Mouse (Mus musculus) hindbrain, embryonic 16.5 days (tissue): Measurements from ENCODE around the gene Klf11. TPM values are rescaled to one million over a fixed set of nuclear protein-coding genes. Genes with fewer than 3 reads are reported as not detected.

Experiments used
- ATAC-seq: fragments of 200-750 bp; cut with Nextera tagmentation; 2 replicates; pipeline ENCODE4 v1.8.0; 2017; ENCODE audit warnings: moderate TSS enrichment, moderate library complexity
- H3K27ac ChIP-seq: fragments of 300-500 bp; sonication (generic); 2 replicates; pipeline ENCODE4 v1.5.1; 2014; ENCODE audit warnings: low read depth, mild to moderate bottlenecking, control low read depth, low read length, moderate library complexity
- H3K27me3 ChIP-seq: fragments of 300-500 bp; sonication (generic); replicated peaks from 2 replicates; pipeline ENCODE4 v1.6.1; 2014; ENCODE audit warnings: low read length; ENCODE audit not compliant: control insufficient read depth, insufficient read depth
- H3K36me3 ChIP-seq: fragments of 300-500 bp; sonication (generic); 2 replicates; pipeline ENCODE4 v1.6.1; 2014; ENCODE audit warnings: mild to moderate bottlenecking, low read length, moderate library complexity, mixed read lengths; ENCODE audit not compliant: control insufficient read depth, insufficient read depth
- H3K4me1 ChIP-seq: fragments of 300-500 bp; sonication (generic); 2 replicates; pipeline ENCODE4 v1.6.1; 2014; ENCODE audit warnings: low read depth, low read length; ENCODE audit not compliant: control insufficient read depth, insufficient read depth
- H3K4me2 ChIP-seq: fragments of 300-500 bp; sonication (generic); 2 replicates; pipeline ENCODE4 v1.6.1; 2014; ENCODE audit warnings: mild to moderate bottlenecking, low read length, control low read depth, moderate library complexity
- H3K4me3 ChIP-seq: fragments of 300-500 bp; sonication (generic); 2 replicates; pipeline ENCODE4 v1.5.1; 2014; ENCODE audit warnings: mild to moderate bottlenecking, low read length, control low read depth, moderate library complexity
- H3K9ac ChIP-seq: fragments of 300-500 bp; sonication (generic); 2 replicates; pipeline ENCODE4 v1.6.1; 2014; ENCODE audit warnings: low read depth, mild to moderate bottlenecking, control low read depth, low read length, moderate library complexity
- H3K9me3 ChIP-seq: fragments of 300-500 bp; sonication (generic); 2 replicates; pipeline ENCODE4 v1.6.1; 2014; ENCODE audit warnings: mild to moderate bottlenecking, low read length, moderate library complexity; ENCODE audit not compliant: control insufficient read depth
- WGBS: fragments of 180-500 bp; shearing (Covaris S2); extraction: QIAGEN DNeasy Blood & Tissue Kit; methylation state at CpG from one replicate; pipeline ENCODE4 v1.1.7; 2014; 5-methylcytosine and 5-hydroxymethylcytosine counted together
- polyA plus RNA-seq: library from polyadenylated mRNA; unstranded; fragments of >200 nt; fragmentation: Nextera tagmentation; extraction: Ambion mirVana; gene quantifications from 2 replicates; pipeline ENCODE4 v1.2.1, GENCODE M21; 2015

Klf11 gene
- polyA plus RNA-seq, 1 experiment from 2014 or later, result 14.9 TPM

DNA sequence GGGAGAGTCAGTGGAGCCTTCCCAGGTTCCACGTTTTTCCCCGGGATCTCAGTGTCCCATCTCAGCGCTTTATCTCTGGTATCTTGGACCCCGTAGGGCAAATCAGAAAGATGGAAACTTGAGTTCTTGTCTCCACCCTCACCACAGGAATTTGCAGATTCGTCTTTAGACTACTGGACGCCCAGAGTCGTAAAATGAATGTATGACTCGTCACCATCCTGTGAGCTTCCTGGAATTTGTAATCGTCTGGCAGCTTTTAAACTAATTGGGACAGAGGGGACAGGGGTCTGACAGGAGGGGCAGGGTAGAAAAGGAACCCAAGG, 56.4 kb downstream of the Klf11 start:
- no peak for ATAC-seq
- no peaks in the 10 kb centered on the region for H3K36me3 ChIP-seq
- H3K4me3 ChIP-seq, result peak overlapping the region; percentile 86
- no peak overlapping the region for H3K27ac ChIP-seq
- WGBS, result 0% methylated on average over 9 of the region's 9 CpGs
- peaks cover 2% of the 10 kb centered on the region; the same call in 1 of the 2 replicates for H3K27me3 ChIP-seq
- peaks cover 19% of the 10 kb centered on the region for H3K4me1 ChIP-seq
- H3K9me3 ChIP-seq, result no peaks in the 10 kb centered on the region
- H3K4me2 ChIP-seq, result peak overlapping the region; percentile 94
- peak overlapping the region; percentile 86; the same call in 1 of the 2 replicates for H3K9ac ChIP-seq

DNA sequence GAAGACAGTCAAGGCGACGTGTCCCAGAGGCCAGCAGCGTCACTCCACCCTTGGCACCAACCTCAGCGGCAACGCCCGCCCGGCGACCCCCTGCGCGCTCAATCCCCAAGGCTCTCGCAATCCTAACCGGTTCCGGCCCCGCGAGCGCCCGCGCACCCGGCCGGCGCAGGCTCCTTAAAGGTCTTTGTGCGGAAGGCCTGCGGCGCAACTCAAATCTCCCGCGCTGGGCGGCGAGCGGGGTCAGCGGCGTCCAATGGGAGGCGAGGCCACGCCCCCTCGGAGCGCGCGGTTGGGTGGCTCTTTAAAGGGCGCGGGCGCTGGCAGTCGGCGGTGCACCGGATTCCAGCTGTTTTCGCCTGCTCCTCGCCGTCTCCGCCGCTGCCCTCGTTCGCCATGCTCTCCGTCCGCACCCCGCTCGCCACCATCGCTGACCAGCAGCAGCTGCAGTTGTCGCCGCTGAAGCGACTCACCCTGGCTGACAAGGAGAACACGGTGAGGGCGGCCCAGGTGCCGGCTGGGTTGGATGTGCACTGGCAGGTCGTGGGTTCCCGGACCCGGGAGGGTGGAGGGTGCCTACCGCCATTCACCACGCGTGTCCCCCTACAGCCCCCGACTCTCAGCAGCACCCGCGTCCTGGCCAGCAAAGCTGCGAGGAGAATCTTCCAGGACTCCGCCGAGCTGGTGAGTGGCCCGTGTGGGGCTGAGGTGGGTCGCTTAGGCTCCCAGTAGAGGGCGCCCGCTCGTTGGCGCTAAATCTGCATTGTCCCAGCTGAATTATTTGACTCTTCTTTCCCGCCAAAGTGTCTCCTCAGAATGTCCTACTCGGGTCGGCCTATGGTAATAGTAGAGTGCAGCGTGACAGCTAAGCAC, 57.1 kb downstream of the Klf11 start, which contains the start of gene Rrm2:
Rrm2 (plus strand) TSS at position 288 of the 870 bp plus-strand sequence.
- Histone ChIP-seq H3K27me3 (peaks cover 2% of the 10 kb centered on the region; the same call in 1 of the 2 replicates), H3K4me2 (peak within 1 kb of the TSS; percentile 94), H3K36me3 (no peaks in the 10 kb centered on the region), H3K9me3 (no peaks in the 10 kb centered on the region), H3K4me3 (peak within 1 kb of the TSS; percentile 86), H3K27ac (peak within 1 kb of the TSS; percentile 77), H3K4me1 (peaks cover 19% of the 10 kb centered on the region), H3K9ac (peak within 1 kb of the TSS; percentile 86)
- under 1% methylated on average over 81 of the region's 83 CpGs for WGBS
- peak; percentile 90 for ATAC-seq

DNA sequence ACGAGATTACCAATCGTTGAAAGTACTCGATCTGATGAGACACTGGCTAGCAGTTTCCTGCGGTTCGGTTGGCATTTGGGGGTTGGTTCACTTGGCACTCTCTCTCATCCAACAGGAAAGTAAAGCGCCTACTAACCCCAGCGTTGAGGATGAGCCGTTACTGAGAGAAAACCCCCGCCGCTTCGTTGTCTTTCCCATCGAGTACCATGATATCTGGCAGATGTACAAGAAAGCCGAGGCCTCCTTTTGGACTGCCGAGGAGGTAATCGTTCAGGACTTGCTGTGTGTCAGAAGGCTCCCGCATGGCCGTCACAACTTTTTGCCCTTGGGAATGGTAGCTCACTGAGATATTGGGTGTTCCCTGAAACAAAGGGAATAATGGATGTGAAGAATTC, 57.7 kb downstream of the Klf11 start:
- no peak overlapping the region; the same call in 1 of the 2 replicates for H3K27ac ChIP-seq

DNA sequence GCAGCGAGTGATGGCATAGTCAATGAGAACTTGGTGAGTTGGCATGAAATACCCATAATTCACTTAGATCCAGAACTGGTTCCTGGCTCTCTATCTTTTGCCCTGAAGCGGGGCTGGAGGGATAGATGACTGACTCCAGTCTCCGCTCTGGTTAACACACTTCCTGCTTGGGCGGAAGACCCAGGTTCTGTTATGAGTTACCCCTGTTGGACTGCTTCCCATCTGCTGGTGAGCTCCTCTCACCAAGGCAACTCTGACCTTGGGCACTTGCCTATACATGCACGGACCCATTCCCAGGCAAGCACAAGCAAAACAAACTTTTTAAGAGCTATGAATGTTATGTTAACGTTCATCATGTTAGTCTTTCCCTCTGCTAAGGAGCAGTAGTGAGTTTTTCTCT, 58.3 kb downstream of the Klf11 start:
- Histone ChIP-seq H3K4me3 (peak overlapping the region; percentile 86), H3K4me1 (peaks cover 19% of the 10 kb centered on the region), H3K27ac (no peak overlapping the region), H3K36me3 (no peaks in the 10 kb centered on the region), H3K4me2 (peak overlapping the region; percentile 94), H3K9ac (no peak overlapping the region; the same call in 1 of the 2 replicates), H3K9me3 (no peaks in the 10 kb centered on the region), H3K27me3 (peaks cover 2% of the 10 kb centered on the region; the same call in 1 of the 2 replicates)
- ATAC-seq, result no peak
- WGBS, result 20% methylated on average over 6 of the region's 6 CpGs

More for the DNA sequence above, 57.7 kb downstream of the Klf11 start:
- peak overlapping the region; percentile 94 for H3K4me2 ChIP-seq
- under 1% methylated on average over 17 of the region's 17 CpGs for WGBS
- peaks cover 2% of the 10 kb centered on the region; the same call in 1 of the 2 replicates for H3K27me3 ChIP-seq
- peak overlapping the region; percentile 86 for H3K4me3 ChIP-seq
- H3K9me3 ChIP-seq, result no peaks in the 10 kb centered on the region
- no peak; the same call in 1 of the 2 replicates for ATAC-seq
- no peaks in the 10 kb centered on the region for H3K36me3 ChIP-seq
- peak overlapping the region; percentile 53 for H3K9ac ChIP-seq
- H3K4me1 ChIP-seq, result peaks cover 19% of the 10 kb centered on the region

DNA sequence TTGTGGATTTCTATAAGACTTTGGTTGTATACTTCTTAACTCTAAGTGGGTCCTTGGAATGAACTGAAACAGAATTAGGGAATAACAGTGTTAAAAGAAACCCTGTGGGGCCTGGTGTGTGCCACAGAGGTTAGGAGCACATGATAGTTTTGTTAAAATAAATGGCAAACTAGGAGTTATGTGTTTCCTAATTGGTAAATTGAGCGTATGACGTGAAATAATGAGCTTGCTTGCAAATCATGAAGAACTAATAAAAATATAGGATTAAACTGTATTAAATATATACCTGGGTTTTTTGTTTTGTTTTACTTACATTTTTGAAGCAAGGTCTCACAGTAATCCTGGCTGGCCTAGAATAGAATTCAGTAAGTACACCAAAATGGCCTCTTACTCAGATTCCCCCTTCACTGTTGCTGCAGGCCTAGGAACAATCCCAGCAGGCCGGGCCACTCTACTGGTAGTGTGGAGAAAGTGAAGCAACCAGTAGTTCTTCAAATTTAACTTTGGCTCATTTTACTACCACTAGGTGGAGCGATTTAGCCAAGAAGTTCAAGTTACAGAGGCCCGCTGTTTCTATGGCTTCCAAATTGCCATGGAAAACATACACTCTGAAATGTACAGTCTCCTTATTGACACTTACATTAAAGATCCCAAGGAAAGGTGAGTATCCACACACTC, 58.9 kb downstream of the Klf11 start:
- peak overlapping the region; percentile 86; the same call in 1 of the 2 replicates for H3K4me3 ChIP-seq
- H3K4me2 ChIP-seq, result peak overlapping the region; percentile 94
- H3K27ac ChIP-seq, result peak overlapping the region; percentile 56
- H3K9me3 ChIP-seq, result no peaks in the 10 kb centered on the region
- 29% methylated on average over 5 of the region's 5 CpGs for WGBS
- peaks cover 19% of the 10 kb centered on the region for H3K4me1 ChIP-seq
- ATAC-seq, result peak; percentile 25; the same call in 1 of the 2 replicates
- peaks cover 2% of the 10 kb centered on the region; the same call in 1 of the 2 replicates for H3K27me3 ChIP-seq
- no peak overlapping the region for H3K9ac ChIP-seq
- H3K36me3 ChIP-seq, result no peaks in the 10 kb centered on the region

DNA sequence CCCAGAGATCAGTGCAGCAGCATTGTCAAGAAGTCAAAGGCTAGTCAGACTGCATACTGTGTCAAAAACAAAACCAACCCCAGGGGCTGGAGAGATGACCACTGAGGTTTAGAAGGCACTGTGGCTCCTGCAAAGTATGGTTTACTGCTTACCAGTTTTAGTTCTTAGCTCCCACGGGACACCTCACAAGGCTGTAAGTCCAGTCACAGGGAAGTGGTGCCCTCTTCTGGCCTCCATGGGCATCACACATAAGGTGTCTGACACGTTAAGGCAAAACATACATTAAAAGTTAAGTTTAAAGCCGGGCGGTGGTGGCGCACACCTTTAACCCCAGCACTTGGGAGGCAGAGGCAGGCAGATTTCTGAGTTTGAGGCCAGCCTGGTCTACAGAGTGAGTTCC, 59.6 kb downstream of the Klf11 start:
- H3K9me3 ChIP-seq, result no peaks in the 10 kb centered on the region
- peak overlapping the region; percentile 56 for H3K27ac ChIP-seq
- no peaks in the 10 kb centered on the region for H3K36me3 ChIP-seq
- no peak overlapping the region for H3K9ac ChIP-seq
- peak overlapping the region; percentile 27; the same call in 1 of the 2 replicates for H3K4me2 ChIP-seq
- ATAC-seq, result no peak
- 60% methylated on average over 5 of the region's 5 CpGs for WGBS
- peaks cover 19% of the 10 kb centered on the region for H3K4me1 ChIP-seq
- no peak overlapping the region for H3K4me3 ChIP-seq
- H3K27me3 ChIP-seq, result peaks cover 2% of the 10 kb centered on the region; the same call in 1 of the 2 replicates

Other genes with a start within 250 kb of the Klf11 start
- 33.2 and 33.4 TPM in 2 replicates for gene Taf1b, start 152.9 kb upstream of the Klf11 start, polyA plus RNA-seq
- 1.2 and 1.8 TPM in 2 replicates for gene Grhl1, start 79.0 kb upstream of the Klf11 start, polyA plus RNA-seq
- 1.5 and 1.6 TPM in 2 replicates for gene Cys1, start 30.5 kb downstream of the Klf11 start, polyA plus RNA-seq
- 54.2 and 66.2 TPM in 2 replicates for gene Rrm2, start 57.0 kb downstream of the Klf11 start, polyA plus RNA-seq
- 65.8 and 68.6 TPM in 2 replicates for gene Mboat2, start 179.6 kb downstream of the Klf11 start, polyA plus RNA-seq